Mouse (Mus musculus) cortical plate, adult 2 months (tissue): Measurements from ENCODE around the gene Pgd.

Experiments
- CTCF ChIP-seq: fragments of 200-500 bp; IDR thresholded peaks from 2 replicates; pipeline ENCODE4 v1.5.1; 2011; ENCODE audit warnings: mild to moderate bottlenecking, control low read depth, low read length; ENCODE audit not compliant: insufficient read depth; ENCODE audit errors: extremely low read depth
- POLR2A ChIP-seq: fragments of 200-500 bp; IDR thresholded peaks from 2 replicates; pipeline ENCODE4 v1.6.1; 2011; ENCODE audit warnings: mild to moderate bottlenecking, low read length, control low read depth; ENCODE audit not compliant: insufficient read depth; ENCODE audit errors: extremely low read depth

DNA sequence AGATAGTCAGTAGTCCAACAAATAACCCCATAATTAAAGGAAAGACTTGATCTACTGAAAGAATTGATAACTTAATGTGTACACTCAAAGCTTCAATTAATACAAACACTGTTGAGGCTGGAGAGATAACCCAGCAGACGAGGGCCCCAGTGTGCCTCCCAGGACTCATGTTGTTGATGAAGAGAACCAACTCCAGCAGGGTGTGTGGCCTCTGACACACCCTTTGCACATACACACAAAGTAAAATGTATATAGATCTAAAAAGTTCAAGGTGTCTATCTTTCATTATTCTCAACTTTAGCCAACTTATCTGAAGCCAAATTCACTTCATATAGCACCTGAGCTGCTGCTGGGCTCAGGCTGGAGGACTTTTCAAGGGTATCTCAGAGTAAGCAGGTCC lies 30.6 kb upstream of the Pgd start:
- TF ChIP-seq POLR2A: no peak
- TF ChIP-seq CTCF: no peak
